Mouse (Mus musculus) lung, adult 2 months (tissue): ENCODE measurements around the gene Tmem120b. TPM values are rescaled to one million over a fixed set of nuclear protein-coding genes. Genes with fewer than 3 reads are reported as not detected.
A peak's percentile ranks its signal among the peaks of the same experiment; 100 is the strongest.

Experiments used
- DNase-seq: peaks from one replicate; pipeline ENCODE4 v3.0.0; 2022
- H3K4me1 ChIP-seq: fragments of 200-500 bp; 2 replicates; pipeline ENCODE4 v1.6.1; 2011; ENCODE audit warnings: low read length; ENCODE audit not compliant: control insufficient read depth, insufficient read depth
- H3K4me3 ChIP-seq: fragments of 200-500 bp; replicated peaks from 2 replicates; pipeline ENCODE3; 2011; ENCODE audit warnings: low read depth, mild to moderate bottlenecking, control low read depth, low read length; ENCODE audit errors: extremely low read depth
- CTCF ChIP-seq: fragments of 200-500 bp; IDR thresholded peaks from 2 replicates; pipeline ENCODE4 v1.5.1; 2011; ENCODE audit warnings: mild to moderate bottlenecking, low read length, control low read depth; ENCODE audit not compliant: insufficient read depth
- POLR2A ChIP-seq: fragments of 200-500 bp; IDR thresholded peaks from 2 replicates; pipeline ENCODE4 v1.6.1; 2011; ENCODE audit warnings: low read depth, mild to moderate bottlenecking, control low read depth, low read length, borderline replicate concordance; ENCODE audit errors: extremely low read depth
- WGBS: fragments of 180-500 bp; shearing (Covaris S2); methylation state at CpG from one replicate; pipeline ENCODE4 v1.1.7; 2018; 5-methylcytosine and 5-hydroxymethylcytosine counted together
- polyA plus RNA-seq: library from polyadenylated mRNA; depleted of rRNA; stranded (reverse); fragments of >200 nt; gene quantifications from 2 replicates; pipeline ENCODE4 v1.2.3, GENCODE M21; 2012

Gene Tmem120b
- polyA plus RNA-seq, 1 experiment = 12.1 TPM

- H3K4me3 ChIP-seq = peak overlapping the region; percentile 71
- TF ChIP-seq CTCF = peak; percentile 90
- 0 out of 2 replicates have a peak, but pooled peaks have one; percentile 35 for TF ChIP-seq POLR2A
- H3K4me1 ChIP-seq = peaks cover 15% of the 10 kb centered on the region
- 4% methylated on average over 19 of the region's 19 CpGs for WGBS
- peak; percentile 90 for DNase-seq
These were observed 81.5 kb downstream of the Tmem120b start for GRCm38 (mm10) chr5:123149451-123150400.

GRCm38 (mm10) chr5:123150641-123151040 is 82.4 kb downstream of the Tmem120b start:
- 10% methylated on average over 7 of the region's 7 CpGs for WGBS
- no peak for TF ChIP-seq CTCF
- TF ChIP-seq POLR2A = no peak
- Histone ChIP-seq H3K4me3 (no peak overlapping the region), H3K4me1 (peaks cover 15% of the 10 kb centered on the region)
- DNase-seq = peak; percentile 38

- no peak overlapping the region for H3K4me3 ChIP-seq
- WGBS = 16% methylated on average over 7 of the region's 7 CpGs
- no peak for DNase-seq
- TF ChIP-seq POLR2A (no peak), CTCF (no peak)
- H3K4me1 ChIP-seq = peaks cover 15% of the 10 kb centered on the region
These were observed 82.9 kb downstream of the Tmem120b start for GRCm38 (mm10) chr5:123151077-123151476.

- 91% methylated on average over 19 of the region's 19 CpGs for WGBS
- Histone ChIP-seq H3K4me3 (no peak overlapping the region), H3K4me1 (peaks cover 15% of the 10 kb centered on the region)
- TF ChIP-seq POLR2A (no peak), CTCF (no peak)
- DNase-seq = no peak
These were observed 83.6 kb downstream of the Tmem120b start for GRCm38 (mm10) chr5:123151707-123152362.

GRCm38 (mm10) chr5:123152901-123153300 is 84.7 kb downstream of the Tmem120b start:
- DNase-seq = no peak
- TF ChIP-seq POLR2A (no peak), CTCF (no peak)
- Histone ChIP-seq H3K4me1 (peaks cover 15% of the 10 kb centered on the region), H3K4me3 (no peak overlapping the region)
- WGBS = 50% methylated on average over 1 of the region's 1 CpGs

- TF ChIP-seq CTCF = peak; percentile 85
- TF ChIP-seq POLR2A = no peak
- peaks cover 3% of the 10 kb centered on the region for H3K4me1 ChIP-seq
- peak; percentile 63 for DNase-seq
- 31% methylated on average over 7 of the region's 7 CpGs for WGBS
- H3K4me3 ChIP-seq = no peak overlapping the region
These were observed 87.2 kb downstream of the Tmem120b start for GRCm38 (mm10) chr5:123155425-123155824.

- Histone ChIP-seq H3K4me1 (no peaks in the 10 kb centered on the region), H3K4me3 (no peak overlapping the region)
- 88% methylated on average over 12 of the region's 12 CpGs for WGBS
- TF ChIP-seq CTCF (peak; percentile 49), POLR2A (no peak)
- DNase-seq = no peak
These were observed 88.5 kb downstream of the Tmem120b start for GRCm38 (mm10) chr5:123156763-123157162.

GRCm38 (mm10) chr5:123157972-123158371 is 89.8 kb downstream of the Tmem120b start:
- WGBS = 80% methylated on average over 4 of the region's 4 CpGs
- Histone ChIP-seq H3K4me1 (no peaks in the 10 kb centered on the region), H3K4me3 (no peak overlapping the region)
- DNase-seq = no peak
- no peak for TF ChIP-seq CTCF
- no peak for TF ChIP-seq POLR2A

- WGBS = 88% methylated on average over 4 of the region's 4 CpGs
- TF ChIP-seq CTCF (no peak), POLR2A (no peak)
These were observed 91.2 kb downstream of the Tmem120b start for GRCm38 (mm10) chr5:123159446-123159845.

GRCm38 (mm10) chr5:123159866-123160265 is 91.7 kb downstream of the Tmem120b start:
- no peak for DNase-seq
- Histone ChIP-seq H3K4me1 (no peaks in the 10 kb centered on the region), H3K4me3 (no peak overlapping the region)
- 96% methylated on average over 15 of the region's 15 CpGs for WGBS
- TF ChIP-seq POLR2A (no peak), CTCF (no peak)

More at GRCm38 (mm10) chr5:123159446-123159845, 91.2 kb downstream of the Tmem120b start:
- H3K4me3 ChIP-seq = no peak overlapping the region
- no peaks in the 10 kb centered on the region for H3K4me1 ChIP-seq
- no peak for DNase-seq
